Mouse (Mus musculus) hindbrain, embryonic 12.5 days (tissue): Measurements from ENCODE around the gene Zc3h12a. TPM values are rescaled to one million over a fixed set of nuclear protein-coding genes. Genes with fewer than 3 reads are reported as not detected.

Source experiments
- ATAC-seq: fragments of 200-750 bp; cut with Nextera tagmentation; 2 replicates; pipeline ENCODE4 v1.8.0; 2017; ENCODE audit warnings: moderate TSS enrichment; ENCODE audit not compliant: low FRiP score
- H3K27ac ChIP-seq: fragments of 300-500 bp; sonication (generic); 2 replicates; pipeline ENCODE4 v1.5.1; 2016; ENCODE audit warnings: mild to moderate bottlenecking
- H3K27me3 ChIP-seq: fragments of 300-500 bp; sonication (generic); 2 replicates; pipeline ENCODE4 v1.6.1; 2016; ENCODE audit warnings: mild to moderate bottlenecking
- H3K36me3 ChIP-seq: fragments of 300-500 bp; sonication (generic); 2 replicates; pipeline ENCODE4 v1.6.1; 2016; ENCODE audit warnings: mild to moderate bottlenecking
- H3K4me1 ChIP-seq: fragments of 300-500 bp; sonication (generic); 2 replicates; pipeline ENCODE4 v1.6.1; 2016
- H3K4me2 ChIP-seq: fragments of 300-500 bp; sonication (generic); replicated peaks from 2 replicates; pipeline ENCODE4 v1.6.1; 2016; ENCODE audit warnings: mild to moderate bottlenecking
- H3K4me3 ChIP-seq: fragments of 300-500 bp; sonication (generic); 2 replicates; pipeline ENCODE4 v1.5.1; 2016; ENCODE audit warnings: mild to moderate bottlenecking
- H3K9ac ChIP-seq: fragments of 300-500 bp; sonication (generic); 2 replicates; pipeline ENCODE4 v1.6.1; 2016; ENCODE audit warnings: mild to moderate bottlenecking, moderate library complexity
- H3K9me3 ChIP-seq: fragments of 300-500 bp; sonication (generic); replicated peaks from 2 replicates; pipeline ENCODE4 v1.6.1; 2016; ENCODE audit warnings: mild to moderate bottlenecking
- WGBS: fragments of 180-500 bp; shearing (Covaris S2); methylation state at CpG from one replicate; pipeline ENCODE4 v1.1.7; 2016; 5-methylcytosine and 5-hydroxymethylcytosine counted together
- polyA plus RNA-seq: library from polyadenylated mRNA; unstranded; fragments of >200 nt; fragmentation: Nextera tagmentation; extraction: Ambion mirVana; gene quantifications from 2 replicates; pipeline ENCODE4 v1.2.1, GENCODE M21; 2016

Zc3h12a gene
- polyA plus RNA-seq, 1 experiment from 2014 or later: 0.50 TPM

DNA sequence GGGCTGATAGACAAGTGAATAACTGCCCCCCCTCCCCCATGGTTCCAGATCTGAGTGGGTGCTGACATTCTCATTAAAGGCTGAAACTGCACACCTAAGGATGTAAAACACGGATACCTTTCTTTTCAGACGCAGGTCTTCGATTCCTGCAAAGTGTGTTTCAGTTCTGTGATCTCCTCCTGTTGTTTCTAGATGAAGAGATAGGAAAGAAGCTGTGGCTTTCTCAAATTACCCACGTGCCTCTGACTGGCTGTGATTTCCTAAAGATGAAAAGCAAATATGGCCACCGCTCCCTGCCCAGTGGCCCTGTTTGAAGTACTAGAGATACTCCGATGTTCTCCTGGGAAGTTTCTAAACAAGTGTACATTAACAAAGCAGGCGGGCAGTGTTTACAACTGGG is 10.7 kb upstream of the Zc3h12a start:
- ATAC-seq: no peak
- Histone ChIP-seq H3K27me3 (no peaks in the 10 kb centered on the region), H3K36me3 (no peaks in the 10 kb centered on the region), H3K27ac (no peak overlapping the region), H3K4me1 (no peaks in the 10 kb centered on the region), H3K9ac (no peak overlapping the region), H3K4me3 (no peak overlapping the region), H3K9me3 (no peaks in the 10 kb centered on the region), H3K4me2 (no peak overlapping the region)
- 78% methylated on average over 7 of the region's 7 CpGs for WGBS

DNA sequence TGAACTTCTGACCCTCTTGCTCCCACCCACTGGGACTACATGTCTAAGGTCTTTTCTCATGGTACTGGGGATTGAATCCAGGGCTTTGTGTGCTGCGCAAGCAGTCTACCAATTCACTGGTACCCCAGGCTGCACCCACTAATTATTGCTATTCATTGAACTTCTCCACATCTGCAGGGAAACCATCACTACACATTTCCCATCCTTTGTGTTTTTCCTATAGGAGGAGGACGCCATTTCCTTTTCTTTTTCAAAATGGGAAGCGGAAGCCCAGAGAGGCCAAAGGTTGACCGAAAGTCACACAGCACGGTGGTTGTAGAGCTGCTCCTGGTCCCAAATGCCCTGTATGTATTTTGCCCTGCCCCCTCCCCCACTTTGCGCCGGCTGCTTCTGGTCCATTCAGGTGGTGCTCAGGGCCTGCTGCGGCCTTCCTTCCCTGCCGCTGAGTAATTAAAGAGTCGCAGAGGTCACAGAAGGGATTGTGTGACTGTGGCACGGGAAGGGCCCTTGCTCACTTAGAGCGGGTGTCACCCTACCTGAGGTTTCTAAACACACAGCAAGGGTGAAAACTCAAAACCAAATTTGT is 8.8 kb upstream of the Zc3h12a start:
- no peaks in the 10 kb centered on the region for H3K9me3 ChIP-seq
- no peak overlapping the region for H3K4me3 ChIP-seq
- ATAC-seq: no peak
- no peaks in the 10 kb centered on the region for H3K27me3 ChIP-seq
- no peak overlapping the region for H3K27ac ChIP-seq
- H3K9ac ChIP-seq: no peak overlapping the region
- H3K4me2 ChIP-seq: no peak overlapping the region
- no peaks in the 10 kb centered on the region for H3K36me3 ChIP-seq
- 55% methylated on average over 12 of the region's 12 CpGs for WGBS
- H3K4me1 ChIP-seq: no peaks in the 10 kb centered on the region

GRCm38 (mm10) chr4:125135076-125135855 is 7.6 kb upstream of the Zc3h12a start:
- no peak overlapping the region for H3K27ac ChIP-seq
- H3K4me1 ChIP-seq: no peaks in the 10 kb centered on the region
- no peak overlapping the region for H3K9ac ChIP-seq
- no peaks in the 10 kb centered on the region for H3K9me3 ChIP-seq
- H3K4me3 ChIP-seq: no peak overlapping the region
- no peak overlapping the region for H3K4me2 ChIP-seq
- 79% methylated on average over 10 of the region's 10 CpGs for WGBS
- no peak for ATAC-seq
- no peaks in the 10 kb centered on the region for H3K27me3 ChIP-seq
- H3K36me3 ChIP-seq: no peaks in the 10 kb centered on the region

GRCm38 (mm10) chr4:125134631-125135030 is 7.0 kb upstream of the Zc3h12a start:
- H3K4me2 ChIP-seq: no peak overlapping the region
- no peak for ATAC-seq
- no peaks in the 10 kb centered on the region for H3K27me3 ChIP-seq
- no peaks in the 10 kb centered on the region for H3K36me3 ChIP-seq
- H3K9me3 ChIP-seq: no peaks in the 10 kb centered on the region
- no peaks in the 10 kb centered on the region for H3K4me1 ChIP-seq
- 83% methylated on average over 5 of the region's 5 CpGs for WGBS
- no peak overlapping the region for H3K27ac ChIP-seq
- H3K4me3 ChIP-seq: no peak overlapping the region
- H3K9ac ChIP-seq: no peak overlapping the region

GRCm38 (mm10) chr4:125134192-125134591 is 6.6 kb upstream of the Zc3h12a start:
- no peaks in the 10 kb centered on the region for H3K36me3 ChIP-seq
- no peak overlapping the region for H3K9ac ChIP-seq
- no peak overlapping the region for H3K4me2 ChIP-seq
- H3K4me1 ChIP-seq: no peaks in the 10 kb centered on the region
- no peak overlapping the region for H3K4me3 ChIP-seq
- H3K27me3 ChIP-seq: no peaks in the 10 kb centered on the region
- ATAC-seq: no peak
- 74% methylated on average over 4 of the region's 4 CpGs for WGBS
- no peaks in the 10 kb centered on the region for H3K9me3 ChIP-seq
- no peak overlapping the region for H3K27ac ChIP-seq

DNA sequence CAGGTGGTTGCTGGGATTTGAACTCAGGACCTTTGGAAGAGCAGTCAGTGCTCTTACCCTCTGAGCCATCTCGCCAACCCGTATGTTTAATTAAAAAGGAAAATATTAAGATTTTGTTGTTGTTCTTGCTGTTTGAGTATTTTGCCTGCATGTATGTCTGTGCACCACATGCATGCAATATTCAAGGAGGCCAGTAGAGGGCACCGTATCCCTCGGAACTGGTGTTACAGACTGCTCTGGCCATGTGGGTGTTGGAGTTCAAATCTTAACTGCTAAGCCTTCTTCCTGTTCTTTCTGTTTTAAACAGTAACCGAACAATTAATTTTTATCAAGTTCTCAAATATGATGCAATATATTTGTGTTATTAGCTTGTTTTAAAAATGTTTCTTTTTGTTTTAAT is 4.8 kb upstream of the Zc3h12a start:
- WGBS: 17% methylated on average over 5 of the region's 5 CpGs
- no peak for ATAC-seq

GRCm38 (mm10) chr4:125131493-125131892 is 3.9 kb upstream of the Zc3h12a start:
- ATAC-seq: no peak
- Histone ChIP-seq H3K9ac (no peak overlapping the region), H3K36me3 (no peaks in the 10 kb centered on the region), H3K4me1 (peaks cover 9% of the 10 kb centered on the region), H3K27me3 (peaks cover 23% of the 10 kb centered on the region), H3K4me3 (no peak overlapping the region), H3K4me2 (no peak overlapping the region), H3K9me3 (no peaks in the 10 kb centered on the region), H3K27ac (no peak overlapping the region)
- 80% methylated on average over 4 of the region's 4 CpGs for WGBS

More for the DNA sequence above, 4.8 kb upstream of the Zc3h12a start:
- H3K36me3 ChIP-seq: no peaks in the 10 kb centered on the region
- H3K27ac ChIP-seq: no peak overlapping the region
- no peaks in the 10 kb centered on the region for H3K9me3 ChIP-seq
- no peak overlapping the region for H3K9ac ChIP-seq
- H3K4me1 ChIP-seq: peaks cover 1% of the 10 kb centered on the region
- H3K4me2 ChIP-seq: no peak overlapping the region
- H3K27me3 ChIP-seq: peaks cover 15% of the 10 kb centered on the region; the same call in 1 of the 2 replicates
- H3K4me3 ChIP-seq: no peak overlapping the region

GRCm38 (mm10) chr4:125126761-125127160 is 879 bp downstream of the Zc3h12a start:
- H3K36me3 ChIP-seq: no peaks in the 10 kb centered on the region
- H3K27me3 ChIP-seq: peaks cover 27% of the 10 kb centered on the region
- peak overlapping the region; percentile 97; the same call in 1 of the 2 replicates for H3K4me2 ChIP-seq
- no peak overlapping the region for H3K9ac ChIP-seq
- peaks cover 34% of the 10 kb centered on the region for H3K4me1 ChIP-seq
- ATAC-seq: no peak
- no peaks in the 10 kb centered on the region for H3K9me3 ChIP-seq
- no peak overlapping the region for H3K27ac ChIP-seq
- H3K4me3 ChIP-seq: 0 out of 2 replicates have a peak overlapping the region, but pooled peaks have one; percentile 61
- 73% methylated on average over 7 of the region's 7 CpGs for WGBS

DNA sequence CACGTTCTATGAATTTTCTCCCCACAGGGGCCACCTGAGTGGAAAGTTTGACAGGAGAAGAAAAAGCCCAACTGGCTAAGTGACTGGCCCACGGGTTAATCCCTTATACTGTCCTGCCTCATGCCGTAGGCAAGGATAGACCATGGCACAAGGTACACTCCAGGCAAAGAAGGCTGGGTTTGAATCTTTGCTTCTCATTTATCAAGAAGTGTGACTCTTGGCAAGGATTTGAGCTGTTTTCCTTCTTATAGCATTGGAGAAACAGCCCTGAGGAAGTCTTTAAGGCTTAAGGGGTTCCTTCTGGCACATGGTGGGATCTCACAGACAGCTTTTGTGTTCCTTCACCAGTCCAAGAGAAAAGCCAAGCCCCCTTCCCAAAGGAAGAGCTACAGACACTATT is 1.5 kb downstream of the Zc3h12a start:
- Histone ChIP-seq H3K4me1 (peaks cover 34% of the 10 kb centered on the region), H3K4me3 (no peak overlapping the region), H3K27ac (no peak overlapping the region), H3K9me3 (no peaks in the 10 kb centered on the region), H3K36me3 (no peaks in the 10 kb centered on the region), H3K27me3 (peaks cover 27% of the 10 kb centered on the region), H3K9ac (no peak overlapping the region), H3K4me2 (no peak overlapping the region)
- 90% methylated on average over 3 of the region's 3 CpGs for WGBS
- ATAC-seq: no peak

DNA sequence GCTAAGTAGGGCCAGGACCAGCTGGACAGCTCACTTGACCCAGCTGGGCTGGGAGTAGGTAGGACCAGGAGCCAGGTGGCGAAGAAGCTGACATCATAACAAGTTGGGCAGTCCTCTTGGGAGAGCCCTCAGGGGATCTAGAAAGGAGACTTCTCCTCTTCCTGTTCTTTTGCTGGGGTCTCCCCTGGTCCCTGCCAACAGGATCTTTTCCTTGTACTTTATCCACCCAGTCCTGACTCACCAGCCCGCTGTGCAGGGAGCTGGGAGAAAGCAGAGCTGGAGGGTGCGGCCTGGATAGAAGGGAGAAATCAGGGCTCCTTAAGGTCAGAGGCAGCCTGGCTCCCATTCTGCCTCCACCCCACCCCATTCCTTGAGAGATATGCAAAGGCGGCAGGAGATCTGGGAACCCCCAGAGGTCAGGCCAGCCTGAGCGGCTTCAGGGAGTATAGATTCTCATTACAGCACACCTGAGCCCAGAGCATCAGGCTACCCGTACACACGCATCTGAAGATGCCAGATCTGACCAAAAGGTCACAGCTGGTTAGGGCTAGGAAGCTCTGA is 2.2 kb downstream of the Zc3h12a start:
- no peaks in the 10 kb centered on the region for H3K9me3 ChIP-seq
- no peak overlapping the region for H3K4me3 ChIP-seq
- no peak overlapping the region for H3K9ac ChIP-seq
- no peak overlapping the region for H3K4me2 ChIP-seq
- H3K27ac ChIP-seq: no peak overlapping the region
- peaks cover 34% of the 10 kb centered on the region for H3K4me1 ChIP-seq
- ATAC-seq: no peak
- 73% methylated on average over 7 of the region's 7 CpGs for WGBS
- no peaks in the 10 kb centered on the region for H3K36me3 ChIP-seq
- peaks cover 27% of the 10 kb centered on the region for H3K27me3 ChIP-seq

GRCm38 (mm10) chr4:125124424-125125209 is 3.0 kb downstream of the Zc3h12a start:
- ATAC-seq: no peak

GRCm38 (mm10) chr4:125123279-125123671 is 4.4 kb downstream of the Zc3h12a start:
- 71% methylated on average over 7 of the region's 7 CpGs for WGBS
- H3K36me3 ChIP-seq: no peaks in the 10 kb centered on the region
- ATAC-seq: no peak
- no peaks in the 10 kb centered on the region for H3K9me3 ChIP-seq
- peaks cover 36% of the 10 kb centered on the region for H3K4me1 ChIP-seq
- no peak overlapping the region for H3K4me3 ChIP-seq
- no peak overlapping the region for H3K27ac ChIP-seq
- H3K27me3 ChIP-seq: peaks cover 23% of the 10 kb centered on the region
- no peak overlapping the region for H3K9ac ChIP-seq
- H3K4me2 ChIP-seq: no peak overlapping the region

More at GRCm38 (mm10) chr4:125124424-125125209, 3.0 kb downstream of the Zc3h12a start:
- 47% methylated on average over 7 of the region's 7 CpGs for WGBS
- H3K36me3 ChIP-seq: no peaks in the 10 kb centered on the region
- H3K4me1 ChIP-seq: peaks cover 34% of the 10 kb centered on the region
- H3K27ac ChIP-seq: no peak overlapping the region
- no peak overlapping the region for H3K9ac ChIP-seq
- H3K4me2 ChIP-seq: no peak overlapping the region
- H3K27me3 ChIP-seq: peaks cover 27% of the 10 kb centered on the region
- no peak overlapping the region for H3K4me3 ChIP-seq
- no peaks in the 10 kb centered on the region for H3K9me3 ChIP-seq
